Mouse (Mus musculus): ENCODE measurements around the gene Xrcc5. TPM values are rescaled to one million over a fixed set of nuclear protein-coding genes. Genes with fewer than 3 reads are reported as not detected.

Gene Xrcc5
- total and polyA plus RNA-seq, 3 experiments: 32.7 to 47.2 TPM; not detected in 1

Other genes with a start within 250 kb of the Xrcc5 start
- not detected in 2 replicates for gene Mreg, start 95.1 kb upstream of the Xrcc5 start, total RNA-seq (2012; rRNA removed)
- not detected for gene Mreg, start 95.1 kb upstream of the Xrcc5 start, polyA plus RNA-seq (2012; ENCODE audit: insufficient read depth in 1 of 2, insufficient read length in 2 of 2, low read depth in 1 of 2, low replicate concordance in 2 of 2, missing spikeins in 1 of 2)
- 10.4 and 10.7 TPM in 2 replicates for gene Pecr, start 23.1 kb upstream of the Xrcc5 start, total RNA-seq (2012; rRNA removed)
- 10 to 100 TPM in 1 of 2 experiments, not detected in 1; 15.5 TPM for gene Pecr, start 23.1 kb upstream of the Xrcc5 start, polyA plus RNA-seq (2012; ENCODE audit: insufficient read depth in 1 of 2, insufficient read length in 2 of 2, low read depth in 1 of 2, low replicate concordance in 2 of 2, missing spikeins in 1 of 2)
- not detected in 2 replicates for gene Tmem169, start 23.1 kb upstream of the Xrcc5 start, total RNA-seq (2012; rRNA removed)
- gene Tmem169, start 23.1 kb upstream of the Xrcc5 start, polyA plus RNA-seq (2012; ENCODE audit: insufficient read depth in 1 of 2, insufficient read length in 2 of 2, low read depth in 1 of 2, low replicate concordance in 2 of 2, missing spikeins in 1 of 2): under 1 TPM in 1 of 2 experiments, not detected in 1; 0.06 TPM
- gene March4, start 229.5 kb downstream of the Xrcc5 start, total RNA-seq (2012; rRNA removed): not detected in 2 replicates
- gene March4, start 229.5 kb downstream of the Xrcc5 start, polyA plus RNA-seq (2012; ENCODE audit: insufficient read depth in 1 of 2, insufficient read length in 2 of 2, low read depth in 1 of 2, low replicate concordance in 2 of 2, missing spikeins in 1 of 2): not detected

Measured in MEL (cell line).